Mouse (Mus musculus): ENCODE results near the gene Zfp870.
"Not testable (repeated sequence)": the region's sequence is repeated elsewhere in the genome, so short reads cannot be mapped to it uniquely, and the experiment has no call there.

Zfp870 gene

GRCm38 (mm10) chr17:32871483-32871882, 20.0 kb downstream of the Zfp870 start:
- in situ Hi-C loops (cut with MboI): no loop called here

GRCm38 (mm10) chr17:32867266-32867665, 24.2 kb downstream of the Zfp870 start:
- in situ Hi-C loops (cut with MboI): not testable (repeated sequence)

GRCm38 (mm10) chr17:32856713-32857112, 34.7 kb downstream of the Zfp870 start:
- in situ Hi-C loops (cut with MboI): not testable (repeated sequence)

GRCm38 (mm10) chr17:32851581-32851980, 39.9 kb downstream of the Zfp870 start:
- in situ Hi-C loops (cut with MboI): no loop called here

GRCm38 (mm10) chr17:32841388-32841787, 50.1 kb downstream of the Zfp870 start:
- in situ Hi-C loops (cut with MboI): no loop called here

- in situ Hi-C loops (cut with MboI): no loop called here
These were observed 52.2 kb downstream of the Zfp870 start for GRCm38 (mm10) chr17:32839083-32839802.

- in situ Hi-C loops (cut with MboI): no loop called here
These were observed 61.0 kb downstream of the Zfp870 start for GRCm38 (mm10) chr17:32830418-32830782.

- in situ Hi-C loops (cut with MboI): no loop called here
These were observed 61.7 kb downstream of the Zfp870 start, which contains the start of gene Zfp799 for GRCm38 (mm10) chr17:32829540-32830417. Gene Zfp799, minus strand, starts transcription at chr17:32830261.
